Mouse (Mus musculus) neural tube, embryonic 14.5 days (tissue): ENCODE measurements around the gene Timp2. TPM values are rescaled to one million over a fixed set of nuclear protein-coding genes. Genes with fewer than 3 reads are reported as not detected.

Experiments used
- ATAC-seq: fragments of 200-750 bp; cut with Nextera tagmentation; 2 replicates; pipeline ENCODE4 v1.8.0; 2017; ENCODE audit warnings: low read depth, mild to moderate bottlenecking, moderate TSS enrichment, moderate library complexity
- H3K27ac ChIP-seq: fragments of 300-500 bp; sonication (generic); 2 replicates; pipeline ENCODE4 v1.5.1; 2014; ENCODE audit warnings: low read depth, mild to moderate bottlenecking, control low read depth, low read length, moderate library complexity, mixed read lengths
- H3K27me3 ChIP-seq: fragments of 300-500 bp; sonication (generic); 2 replicates; pipeline ENCODE4 v1.6.1; 2014; ENCODE audit warnings: low read length; ENCODE audit not compliant: control insufficient read depth, insufficient read depth
- H3K36me3 ChIP-seq: fragments of 300-500 bp; sonication (generic); 2 replicates; pipeline ENCODE4 v1.6.1; 2014; ENCODE audit warnings: low read length, mixed read lengths; ENCODE audit not compliant: control insufficient read depth, insufficient read depth
- H3K4me1 ChIP-seq: fragments of 300-500 bp; sonication (generic); 2 replicates; pipeline ENCODE4 v1.6.1; 2014; ENCODE audit warnings: low read length; ENCODE audit not compliant: control insufficient read depth, insufficient read depth
- H3K4me2 ChIP-seq: fragments of 300-500 bp; sonication (generic); 2 replicates; pipeline ENCODE4 v1.6.1; 2014; ENCODE audit warnings: mild to moderate bottlenecking, low read depth, low read length, control low read depth
- H3K4me3 ChIP-seq: fragments of 300-500 bp; sonication (generic); 2 replicates; pipeline ENCODE4 v1.5.1; 2014; ENCODE audit warnings: low read depth, low read length, control low read depth, mixed read lengths
- H3K9ac ChIP-seq: fragments of 300-500 bp; sonication (generic); replicated peaks from 2 replicates; pipeline ENCODE4 v1.6.1; 2014; ENCODE audit warnings: low read depth, mild to moderate bottlenecking, control low read depth, low read length, mixed read lengths
- H3K9me3 ChIP-seq: fragments of 300-500 bp; sonication (generic); 2 replicates; pipeline ENCODE4 v1.6.1; 2016; ENCODE audit warnings: low read length; ENCODE audit not compliant: control insufficient read depth
- WGBS: fragments of 180-500 bp; shearing (Covaris S2); extraction: QIAGEN DNeasy Blood & Tissue Kit; methylation state at CpG from one replicate; pipeline ENCODE4 v1.1.7; 2014; 5-methylcytosine and 5-hydroxymethylcytosine counted together
- polyA plus RNA-seq: library from polyadenylated mRNA; unstranded; fragments of >200 nt; fragmentation: Nextera tagmentation; extraction: Ambion mirVana; gene quantifications from 2 replicates; pipeline ENCODE4 v1.2.1, GENCODE M21; 2014

The Timp2 gene
- polyA plus RNA-seq, 1 experiment from 2014 or later: 91.4 TPM

DNA sequence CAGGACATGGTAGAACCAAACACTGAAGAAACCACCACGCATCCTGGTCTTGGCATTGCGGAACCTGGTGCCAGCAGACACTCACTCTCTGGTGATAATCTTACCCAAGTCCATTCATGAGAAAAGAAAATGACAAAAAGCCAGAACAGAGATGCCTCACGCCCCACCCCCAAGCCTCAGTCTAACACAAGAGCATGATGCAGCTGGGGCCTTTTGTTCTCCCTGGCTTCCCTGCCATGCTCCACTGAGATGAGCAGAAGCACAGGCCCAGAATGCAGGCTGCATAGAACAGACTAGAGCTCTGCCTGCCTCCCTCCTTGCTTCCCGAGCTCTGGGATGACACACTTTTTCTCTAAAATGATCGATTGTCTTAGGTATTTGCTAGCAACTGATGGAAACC lies 92.4 kb downstream of the Timp2 start:
- H3K27ac ChIP-seq: no peak overlapping the region
- H3K9me3 ChIP-seq: no peaks in the 10 kb centered on the region
- ATAC-seq: no peak
- H3K9ac ChIP-seq: no peak overlapping the region
- 90% methylated on average over 5 of the region's 5 CpGs for WGBS
- peaks cover 84% of the 10 kb centered on the region for H3K36me3 ChIP-seq
- H3K27me3 ChIP-seq: no peaks in the 10 kb centered on the region
- H3K4me3 ChIP-seq: no peak overlapping the region
- H3K4me2 ChIP-seq: no peak overlapping the region
- H3K4me1 ChIP-seq: no peaks in the 10 kb centered on the region

DNA sequence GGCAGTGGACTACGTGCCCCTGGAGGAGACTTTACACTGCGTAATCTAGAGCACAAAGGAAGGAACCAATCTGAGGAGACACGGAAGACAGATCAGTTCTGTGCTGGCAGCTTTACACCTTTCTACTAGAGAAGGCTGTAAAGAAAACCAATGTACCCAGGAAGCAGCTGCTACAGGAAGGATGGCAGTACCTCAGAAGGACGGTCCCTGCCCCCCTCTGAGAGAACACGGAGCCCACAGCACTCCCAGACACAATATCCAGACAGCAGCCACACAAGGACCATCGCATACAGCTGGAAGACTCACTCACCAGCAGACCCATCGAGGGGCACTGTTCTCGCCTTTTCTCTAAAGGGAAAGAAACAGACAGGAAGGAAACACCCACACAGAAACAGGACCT lies 95.5 kb downstream of the Timp2 start:
- H3K4me3 ChIP-seq: no peak overlapping the region
- ATAC-seq: no peak
- H3K4me2 ChIP-seq: no peak overlapping the region
- WGBS: 94% methylated on average over 8 of the region's 8 CpGs
- H3K27ac ChIP-seq: no peak overlapping the region
- no peaks in the 10 kb centered on the region for H3K27me3 ChIP-seq
- H3K4me1 ChIP-seq: no peaks in the 10 kb centered on the region; the same call in 1 of the 2 replicates
- no peaks in the 10 kb centered on the region for H3K9me3 ChIP-seq
- H3K9ac ChIP-seq: no peak overlapping the region
- H3K36me3 ChIP-seq: peaks cover 67% of the 10 kb centered on the region

DNA sequence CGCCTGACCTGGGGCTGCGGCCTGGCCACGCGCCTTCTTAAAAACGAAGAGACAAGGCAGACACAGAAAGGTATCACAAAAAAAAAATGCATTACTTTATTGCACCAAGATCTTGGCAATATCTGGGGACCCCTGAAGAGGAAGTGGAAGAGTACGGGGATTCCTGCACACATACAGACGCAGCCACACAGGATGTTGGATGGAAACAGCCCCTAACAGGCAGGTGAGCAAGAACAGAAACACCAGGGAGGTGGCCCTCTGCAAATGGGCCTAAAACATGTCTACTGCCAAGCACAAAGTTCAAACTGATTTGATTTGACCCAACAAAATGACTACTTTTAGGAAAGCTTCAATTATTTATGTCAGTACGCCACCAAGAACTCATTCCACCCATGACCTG lies 96.0 kb downstream of the Timp2 start:
- no peak overlapping the region for H3K9ac ChIP-seq

DNA sequence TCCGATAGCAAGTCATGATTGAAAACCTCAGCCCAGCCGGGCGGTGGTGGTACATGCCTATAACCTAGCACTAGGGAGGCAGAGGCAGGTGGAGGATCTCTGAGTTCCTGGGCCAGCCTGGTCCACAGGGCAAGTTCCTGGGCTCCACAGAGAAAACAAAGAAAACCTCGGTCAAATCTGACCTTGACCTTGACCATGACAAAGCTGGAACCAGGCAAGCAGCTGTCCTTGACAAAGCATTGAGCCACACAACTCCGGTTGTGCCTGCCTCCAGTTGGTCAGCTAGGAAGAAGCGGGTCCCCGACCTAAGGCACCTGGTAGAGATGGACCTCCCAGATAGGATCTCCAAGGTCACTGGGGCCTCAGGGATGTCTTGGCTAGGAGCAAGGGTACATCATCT lies 99.2 kb downstream of the Timp2 start:
- H3K27me3 ChIP-seq: no peaks in the 10 kb centered on the region
- H3K9me3 ChIP-seq: no peaks in the 10 kb centered on the region
- ATAC-seq: no peak
- H3K9ac ChIP-seq: no peak overlapping the region
- H3K27ac ChIP-seq: no peak overlapping the region
- no peak overlapping the region for H3K4me2 ChIP-seq
- WGBS: 93% methylated on average over 7 of the region's 7 CpGs
- no peak overlapping the region for H3K4me3 ChIP-seq
- H3K36me3 ChIP-seq: peaks cover 39% of the 10 kb centered on the region
- peaks cover 13% of the 10 kb centered on the region for H3K4me1 ChIP-seq

More for the DNA sequence above, 96.0 kb downstream of the Timp2 start:
- 99% methylated on average over 8 of the region's 8 CpGs for WGBS
- peaks cover 3% of the 10 kb centered on the region; the same call in 1 of the 2 replicates for H3K4me1 ChIP-seq
- no peak for ATAC-seq
- H3K36me3 ChIP-seq: peaks cover 66% of the 10 kb centered on the region
- H3K4me3 ChIP-seq: no peak overlapping the region
- no peak overlapping the region for H3K27ac ChIP-seq
- H3K4me2 ChIP-seq: no peak overlapping the region
- H3K27me3 ChIP-seq: no peaks in the 10 kb centered on the region
- no peaks in the 10 kb centered on the region for H3K9me3 ChIP-seq

DNA sequence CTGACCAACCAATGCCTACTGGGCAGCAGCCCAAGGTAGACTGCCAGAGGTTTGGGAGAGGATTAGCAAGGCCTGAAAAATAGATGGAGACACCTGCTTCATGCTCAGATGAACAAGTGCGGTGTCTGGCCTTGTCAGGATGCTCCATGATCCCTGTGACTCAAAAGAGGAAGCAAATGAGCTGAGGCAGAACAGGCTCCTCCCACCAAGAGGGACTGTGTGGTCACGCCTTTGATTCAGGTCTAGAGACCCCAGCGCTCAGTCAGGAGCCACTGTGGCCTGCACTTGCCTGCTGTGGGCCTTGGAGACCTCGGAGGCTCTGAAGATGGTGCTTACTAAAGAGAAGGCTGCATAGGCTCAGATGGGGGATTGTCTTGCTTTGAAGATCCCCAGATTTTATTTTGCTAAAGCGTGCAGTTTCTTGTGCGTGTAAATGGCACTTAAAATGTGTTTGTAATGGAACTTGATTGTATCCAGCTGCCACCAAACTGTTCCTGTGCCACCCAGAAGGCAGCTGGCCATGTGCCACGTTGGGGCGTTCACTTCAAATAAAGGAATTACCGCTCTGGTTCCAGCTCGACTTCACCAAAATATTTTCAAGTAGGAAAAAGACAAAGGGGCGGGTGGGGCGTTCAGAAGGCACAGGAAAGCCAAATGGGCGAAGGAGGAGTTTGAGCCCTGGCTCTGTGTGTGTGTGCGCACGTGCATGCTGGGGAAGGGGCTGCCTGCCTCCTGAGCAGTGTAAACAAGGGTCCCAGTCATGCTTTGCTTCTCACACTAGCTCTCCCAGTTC lies 101.2 kb downstream of the Timp2 start:
- peak overlapping the region; percentile 82 for H3K27ac ChIP-seq
- WGBS: 37% methylated on average over 15 of the region's 15 CpGs
- peaks cover 13% of the 10 kb centered on the region for H3K4me1 ChIP-seq
- H3K9me3 ChIP-seq: no peaks in the 10 kb centered on the region
- ATAC-seq: peak; percentile 72
- H3K4me3 ChIP-seq: no peak overlapping the region
- H3K36me3 ChIP-seq: peaks cover 20% of the 10 kb centered on the region
- no peak overlapping the region for H3K4me2 ChIP-seq
- H3K9ac ChIP-seq: no peak overlapping the region
- no peaks in the 10 kb centered on the region for H3K27me3 ChIP-seq

DNA sequence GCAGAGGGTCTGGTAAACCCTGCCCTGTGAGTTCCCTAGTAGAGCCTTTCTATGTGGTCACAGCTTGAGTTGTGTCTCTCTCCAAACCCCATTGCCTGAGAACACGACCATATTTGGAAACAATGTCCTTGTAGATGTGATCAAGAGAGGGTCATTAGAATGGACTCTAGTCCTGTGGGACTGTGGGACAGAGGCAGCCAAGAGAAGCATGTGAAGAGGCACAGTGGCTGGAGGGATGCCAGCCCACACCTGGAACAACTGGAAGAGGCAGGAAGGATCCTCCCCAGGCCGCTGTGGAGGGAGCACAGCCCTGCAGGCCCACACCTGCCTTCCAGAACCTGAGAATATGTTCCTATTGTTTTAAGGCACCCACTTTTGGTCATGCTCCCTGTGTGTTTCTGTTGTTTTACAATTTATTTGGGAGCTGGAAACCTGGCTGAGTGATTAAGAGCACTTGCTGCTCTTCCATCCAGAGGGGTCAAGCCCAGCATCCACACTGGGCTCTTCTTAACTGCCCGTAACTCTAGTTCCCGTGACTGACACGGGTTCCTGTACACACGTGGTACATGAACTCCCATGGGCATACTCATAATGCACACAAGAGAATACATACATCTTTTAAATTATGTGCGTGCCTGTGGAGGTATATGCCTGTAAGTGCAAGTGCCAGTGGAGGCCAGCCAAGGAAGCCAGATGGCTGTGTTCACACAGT lies 101.9 kb downstream of the Timp2 start:
- no peak overlapping the region for H3K4me2 ChIP-seq
- peaks cover 13% of the 10 kb centered on the region for H3K4me1 ChIP-seq
- H3K9me3 ChIP-seq: no peaks in the 10 kb centered on the region
- H3K36me3 ChIP-seq: peaks cover 13% of the 10 kb centered on the region
- no peaks in the 10 kb centered on the region for H3K27me3 ChIP-seq
- no peak overlapping the region for H3K9ac ChIP-seq
- H3K4me3 ChIP-seq: no peak overlapping the region
- peak overlapping the region; percentile 82 for H3K27ac ChIP-seq
- no peak for ATAC-seq
- WGBS: 69% methylated on average over 7 of the region's 7 CpGs

Other genes with a start within 250 kb of the Timp2 start
- gene Dnah17, start 225.1 kb downstream of the Timp2 start, polyA plus RNA-seq: 0.31 and 0.43 TPM in 2 replicates
- gene Cyth1, start 107.1 kb downstream of the Timp2 start, polyA plus RNA-seq: 16.0 and 17.7 TPM in 2 replicates
- 14.5 and 15.2 TPM in 2 replicates for gene Usp36, start 65.5 kb downstream of the Timp2 start, polyA plus RNA-seq
- 0.31 TPM in 1 of 2 replicates, not detected in the other for gene Cep295nl, start 13.2 kb downstream of the Timp2 start, polyA plus RNA-seq
- 1.9 and 4.0 TPM in 2 replicates for gene Lgals3bp, start 46.4 kb upstream of the Timp2 start, polyA plus RNA-seq
- 21.2 and 27.0 TPM in 2 replicates for gene Cant1, start 63.3 kb upstream of the Timp2 start, polyA plus RNA-seq
- 3.3 and 6.2 TPM in 2 replicates for gene C1qtnf1, start 72.5 kb upstream of the Timp2 start, polyA plus RNA-seq
- gene Engase, start 121.1 kb upstream of the Timp2 start, polyA plus RNA-seq: 5.9 and 6.0 TPM in 2 replicates